Mouse (Mus musculus) G1E-ER4 (cell line): ENCODE results near the gene Ndufb8. TPM values are rescaled to one million over a fixed set of nuclear protein-coding genes. Genes with fewer than 3 reads are reported as not detected.

ENCODE experiments used
- GATA1 ChIP-seq: IDR thresholded peaks from one replicate; pipeline ENCODE4 v1.8.0; 2012; ENCODE audit warnings: low read length, inconsistent platforms
- polyA plus RNA-seq: library from polyadenylated mRNA; stranded (reverse); fragments of >175 nt; gene quantifications from 2 replicates; pipeline ENCODE4 v1.2.3, GENCODE M21; 2012

Ndufb8 gene
- polyA plus RNA-seq, result 300 and 390 TPM in 2 replicates

DNA sequence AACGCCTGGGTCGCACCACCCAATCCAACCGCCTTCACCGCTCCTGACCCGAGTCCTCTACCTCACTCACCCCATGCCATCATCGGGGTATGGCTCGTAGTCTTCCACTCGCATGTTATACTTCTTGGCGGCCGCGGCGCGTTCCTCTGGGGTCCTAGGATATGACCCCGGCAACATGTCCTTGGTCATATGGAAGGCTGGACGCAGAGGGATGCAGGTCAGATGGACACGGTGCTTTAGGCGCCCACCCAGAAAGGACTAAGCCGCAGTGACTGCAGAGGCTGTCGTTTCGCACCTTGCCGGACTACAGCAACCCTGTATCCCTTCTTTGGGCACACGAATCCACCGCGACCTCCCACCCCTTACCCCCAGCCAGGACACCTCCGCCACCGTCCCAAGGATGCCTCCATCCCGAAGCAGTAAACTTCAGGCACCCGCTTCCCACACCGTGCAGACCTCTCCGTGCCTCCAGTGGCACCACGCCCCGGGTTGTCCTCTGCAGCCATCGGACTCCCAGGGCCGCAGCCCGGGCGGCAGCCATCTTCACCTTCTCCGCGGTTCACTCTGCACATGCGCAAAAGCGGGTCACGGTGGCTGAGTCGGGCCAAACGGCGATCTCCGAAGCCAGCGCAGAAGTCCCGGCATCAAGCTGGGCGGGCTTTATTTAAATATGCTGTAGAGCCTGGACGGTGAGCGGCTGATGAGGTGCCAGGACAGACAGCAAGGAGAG is at the start of gene Ndufb8:
Gene Ndufb8 (minus strand): TSS at position 580 of the 730 bp plus-strand sequence.
- no peak for TF ChIP-seq GATA1

DNA sequence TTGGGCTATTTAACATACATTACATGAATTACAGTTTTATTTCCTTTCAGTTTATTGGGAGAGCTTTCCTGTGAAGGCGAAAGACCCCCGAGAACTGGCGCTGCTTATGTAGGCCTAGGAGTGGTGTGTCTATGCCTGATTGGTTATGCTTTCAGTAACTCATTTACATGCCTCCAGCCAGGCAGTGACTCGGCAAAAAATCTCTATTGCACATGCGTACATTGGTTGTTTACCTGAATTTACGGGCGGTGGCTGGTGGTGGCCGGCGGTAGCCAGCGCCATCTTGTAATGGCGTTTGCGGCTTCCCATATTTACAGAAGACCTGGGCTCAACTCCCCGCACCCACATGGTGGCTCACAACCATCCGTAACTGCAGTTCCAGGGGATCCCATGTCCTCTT is 38.9 kb upstream of the Ndufb8 start:
- no peak for TF ChIP-seq GATA1

DNA sequence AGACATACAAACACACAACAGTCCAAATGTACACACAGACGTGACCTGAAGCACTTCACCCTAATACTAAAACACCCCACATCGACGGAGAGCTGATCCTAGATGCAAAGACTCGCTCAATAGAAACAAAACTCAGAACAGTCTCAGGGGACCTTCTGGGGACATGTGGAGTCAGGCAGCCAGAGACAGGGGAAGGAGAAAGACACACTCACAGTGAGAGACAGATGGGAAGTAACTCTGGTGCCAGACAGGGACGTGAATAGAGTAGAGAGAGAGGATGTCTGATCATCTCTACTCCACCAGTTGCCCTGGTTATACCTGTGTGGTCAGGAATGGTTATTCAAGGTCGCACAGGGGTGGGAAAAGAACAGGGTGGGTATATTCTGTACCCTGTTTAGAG is 36.4 kb upstream of the Ndufb8 start:
- TF ChIP-seq GATA1, result no peak

DNA sequence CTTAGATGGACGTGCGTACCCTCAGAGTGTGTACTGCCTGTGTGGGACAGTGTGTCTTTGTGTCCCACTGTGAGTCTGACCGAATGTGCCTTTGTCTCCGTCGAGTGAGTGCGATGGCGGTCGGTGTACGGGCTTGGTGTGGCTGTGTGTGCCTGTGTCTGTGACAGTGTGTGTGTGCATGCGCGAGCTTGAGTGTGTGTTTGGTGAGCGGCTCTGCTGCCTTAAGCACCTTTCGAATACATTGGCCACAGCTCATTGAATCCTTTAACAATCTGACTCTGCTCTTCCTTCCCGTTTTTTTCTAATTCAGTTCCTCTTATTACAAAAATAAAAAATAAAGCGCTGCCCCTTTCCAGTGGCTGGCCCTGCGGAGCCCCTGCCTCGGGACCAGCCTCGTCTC is 35.8 kb upstream of the Ndufb8 start:
- no peak for TF ChIP-seq GATA1

DNA sequence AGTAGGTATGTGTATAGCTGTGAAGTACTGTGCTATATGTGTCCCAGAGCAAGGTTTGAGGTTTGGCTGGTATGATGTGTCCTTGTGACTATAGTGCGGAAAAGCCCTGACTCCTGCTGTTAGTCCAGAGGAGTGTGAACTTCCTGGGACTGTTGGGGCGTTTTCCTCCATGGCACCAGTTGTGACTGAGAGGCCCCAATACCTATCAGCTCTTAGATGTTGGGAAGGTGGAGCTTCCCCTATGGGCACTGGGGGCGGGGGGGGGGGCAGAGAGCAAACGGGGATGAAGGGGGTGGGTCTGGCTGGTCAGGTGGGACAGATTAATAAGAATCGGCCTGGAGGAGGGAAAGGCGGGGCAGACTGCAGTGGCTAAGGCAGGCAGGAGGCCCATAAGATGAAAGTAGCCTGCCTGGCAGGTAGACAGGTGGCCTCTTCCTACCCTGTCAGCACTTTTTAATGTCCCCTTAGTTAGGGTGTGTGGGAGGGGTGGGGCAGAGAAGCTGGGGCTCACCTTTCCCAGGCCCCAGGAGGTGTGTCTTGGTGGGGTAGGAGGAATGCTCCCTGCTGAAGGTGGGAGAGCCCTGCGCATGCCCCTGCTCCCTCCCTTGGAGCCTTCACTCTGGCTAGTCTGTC is 34.5 kb upstream of the Ndufb8 start:
- no peak for TF ChIP-seq GATA1

DNA sequence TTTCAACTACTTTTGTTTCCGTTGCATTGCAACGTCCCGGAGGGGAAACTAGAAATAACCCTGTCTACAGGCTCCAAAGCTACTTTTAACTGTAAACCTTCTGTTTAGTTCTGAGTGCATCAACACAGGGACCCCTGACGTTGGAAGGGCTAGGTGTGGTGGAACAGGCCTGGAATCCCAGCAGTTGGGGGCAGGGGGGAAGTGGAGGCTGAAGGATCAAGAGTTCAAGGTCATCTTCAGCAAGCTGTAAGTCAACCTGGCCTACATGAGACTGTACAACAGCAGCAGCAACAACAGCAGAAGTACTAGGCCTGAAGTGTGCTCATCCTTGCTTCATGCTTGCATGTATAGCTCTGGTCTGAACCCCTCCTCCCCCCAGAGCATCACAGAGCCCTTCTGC is 32.8 kb upstream of the Ndufb8 start:
- TF ChIP-seq GATA1, result no peak

DNA sequence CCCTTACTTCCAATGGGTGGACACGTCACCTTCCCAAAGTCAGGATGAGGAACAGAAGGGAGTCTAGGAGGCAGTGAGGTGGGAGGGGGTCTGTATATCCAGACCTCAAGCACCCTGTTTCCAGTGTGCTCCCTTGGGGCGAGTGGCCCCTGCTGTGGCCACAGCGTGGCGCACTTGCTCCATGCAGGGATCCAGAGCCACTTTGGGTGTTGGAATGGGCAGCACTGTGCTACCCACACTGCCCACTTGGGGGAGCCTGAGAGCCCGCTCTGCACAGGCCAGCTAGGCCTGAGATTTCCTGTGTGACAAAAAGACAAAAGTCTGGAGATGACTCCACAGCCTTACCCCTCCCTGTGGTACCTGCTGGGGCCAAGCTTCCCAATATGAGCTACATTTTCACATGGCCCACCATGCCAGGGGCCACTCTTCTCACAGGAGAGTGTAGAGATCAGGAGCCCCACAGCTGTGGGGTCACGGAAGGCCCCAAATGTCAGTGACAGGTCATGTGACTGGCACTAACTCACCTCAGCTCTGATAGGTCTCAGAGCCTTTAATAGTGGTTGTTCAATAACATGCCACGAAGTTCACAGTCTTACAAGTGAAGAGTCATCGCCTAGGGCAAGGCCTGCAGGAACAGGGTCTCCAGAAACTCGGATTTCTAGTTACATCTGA is 27.5 kb upstream of the Ndufb8 start:
- TF ChIP-seq GATA1, result no peak

DNA sequence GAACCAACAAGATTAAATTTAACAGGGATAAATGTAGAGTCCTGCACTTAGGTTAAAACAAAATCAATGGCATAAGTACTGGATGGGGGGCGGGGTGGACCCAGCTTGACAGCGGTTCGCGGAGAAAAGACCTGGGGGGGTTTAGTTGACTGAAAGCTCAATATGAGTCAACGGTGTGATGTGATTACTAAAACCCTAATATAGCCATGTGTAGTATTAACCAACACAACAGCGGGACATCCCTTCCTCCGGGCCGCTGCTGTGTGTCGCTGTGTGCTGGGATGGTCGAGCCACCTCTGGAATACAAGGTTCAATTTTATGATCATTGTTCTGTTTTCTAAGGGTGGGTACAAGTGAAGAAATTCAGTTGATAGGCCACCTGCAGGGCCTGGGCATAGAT is 26.9 kb upstream of the Ndufb8 start:
- no peak for TF ChIP-seq GATA1

DNA sequence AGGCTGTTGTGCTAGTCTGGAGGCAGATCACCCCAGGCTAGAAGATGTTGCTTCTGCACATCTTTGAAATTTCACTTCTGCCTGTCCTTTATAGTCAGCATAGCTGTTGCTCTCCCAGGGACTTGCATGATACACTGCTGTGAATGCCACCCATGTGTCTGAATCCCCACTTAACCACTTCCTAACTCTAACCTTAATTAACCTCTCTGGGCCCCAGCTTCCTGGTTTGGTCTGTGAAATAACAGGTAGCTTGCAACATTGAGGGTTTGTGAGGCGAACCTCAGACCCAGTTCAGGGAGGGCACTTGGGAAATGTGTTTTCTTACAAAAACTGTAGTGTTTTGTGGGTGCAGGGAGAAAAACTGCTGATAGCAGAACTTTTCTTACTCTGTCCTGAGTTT is 22.8 kb upstream of the Ndufb8 start:
- no peak for TF ChIP-seq GATA1

DNA sequence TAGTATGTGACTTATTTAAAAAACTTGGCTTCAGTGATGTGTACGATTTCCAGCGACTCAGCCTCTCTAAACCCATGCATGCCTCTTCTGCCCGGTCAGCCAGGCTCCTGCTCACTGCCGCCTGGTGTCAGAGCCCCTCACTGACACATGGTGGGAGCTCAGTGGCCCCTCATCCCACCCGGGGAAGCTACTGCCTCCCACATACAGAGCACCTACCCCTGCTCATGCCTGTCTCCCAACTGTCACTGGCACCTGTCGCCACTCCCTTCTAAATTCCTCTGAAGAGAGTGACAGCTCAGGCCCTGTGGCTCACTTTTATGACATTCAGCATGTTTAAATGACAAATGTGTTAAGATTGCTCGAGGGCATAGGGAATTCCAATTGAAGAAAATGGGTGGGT is 21.0 kb upstream of the Ndufb8 start:
- TF ChIP-seq GATA1, result no peak

DNA sequence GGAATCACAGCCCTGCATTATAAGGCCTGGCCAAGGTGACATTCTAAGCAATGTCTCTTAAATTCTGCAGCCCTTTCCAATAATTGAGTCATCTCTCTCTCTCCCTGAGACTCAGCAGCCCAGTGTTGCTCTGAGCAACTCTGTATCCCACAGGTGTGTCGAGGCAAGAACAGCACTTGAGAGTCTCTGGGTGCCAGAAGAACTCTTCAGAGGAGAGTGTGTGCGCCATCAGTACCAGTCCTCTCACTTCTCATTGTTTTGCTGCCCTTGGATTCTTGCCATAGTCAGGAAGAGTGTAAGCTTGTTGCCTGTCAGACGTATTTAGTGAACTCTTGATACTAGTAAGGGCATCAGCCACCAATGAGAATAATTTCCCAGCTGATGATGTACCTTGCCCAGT is 12.5 kb upstream of the Ndufb8 start:
- no peak for TF ChIP-seq GATA1

DNA sequence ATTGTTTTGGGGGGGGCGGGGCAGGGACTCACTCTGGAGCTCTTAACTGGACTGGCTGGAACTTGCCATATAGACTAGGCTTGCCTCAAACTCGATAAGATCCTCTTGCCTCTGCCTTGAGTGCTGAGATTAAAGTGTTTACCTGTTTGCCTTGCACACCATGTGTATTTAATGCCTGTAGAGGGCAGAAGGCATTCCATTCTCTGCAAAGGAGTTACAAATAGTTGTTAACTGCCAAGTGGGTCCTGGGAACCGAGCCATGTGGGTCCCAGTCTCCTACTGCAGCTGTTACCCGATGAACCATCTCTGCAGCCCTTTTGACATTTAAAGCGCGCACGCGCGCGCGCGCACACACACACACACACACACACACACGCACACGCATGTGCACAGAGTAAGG is 8.8 kb upstream of the Ndufb8 start:
- no peak for TF ChIP-seq GATA1

DNA sequence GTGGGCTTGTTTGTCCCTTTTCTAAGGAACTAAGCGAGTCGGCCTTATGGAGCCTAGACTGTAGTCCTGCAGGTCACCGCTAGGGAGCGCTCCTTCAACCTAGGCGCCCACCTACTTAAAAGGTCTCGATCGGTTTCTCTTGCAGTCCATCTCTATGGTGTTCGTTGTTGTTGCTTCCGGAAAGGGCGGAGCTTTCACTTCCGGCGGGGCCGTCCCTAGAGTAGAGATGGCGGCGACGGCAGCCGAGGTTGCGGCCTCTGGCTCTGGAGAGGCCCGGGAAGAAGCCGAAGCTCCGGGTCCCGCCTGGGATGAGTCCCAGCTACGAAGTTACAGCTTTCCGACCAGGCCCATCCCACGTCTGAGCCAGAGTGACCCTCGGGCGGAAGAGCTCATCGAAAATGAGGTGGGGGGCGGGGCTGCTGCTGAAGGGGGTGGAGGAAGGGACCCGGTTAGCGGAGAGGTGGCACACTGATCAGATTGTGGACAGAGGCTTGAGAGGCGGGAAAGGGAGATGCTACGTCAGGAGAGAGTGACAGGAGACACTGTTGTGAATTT is 7.5 kb upstream of the Ndufb8 start, which contains the start of gene Hif1an:
Gene Hif1an (plus strand): TSS at position 199 of the 555 bp plus-strand sequence.
- TF ChIP-seq GATA1, result no peak

DNA sequence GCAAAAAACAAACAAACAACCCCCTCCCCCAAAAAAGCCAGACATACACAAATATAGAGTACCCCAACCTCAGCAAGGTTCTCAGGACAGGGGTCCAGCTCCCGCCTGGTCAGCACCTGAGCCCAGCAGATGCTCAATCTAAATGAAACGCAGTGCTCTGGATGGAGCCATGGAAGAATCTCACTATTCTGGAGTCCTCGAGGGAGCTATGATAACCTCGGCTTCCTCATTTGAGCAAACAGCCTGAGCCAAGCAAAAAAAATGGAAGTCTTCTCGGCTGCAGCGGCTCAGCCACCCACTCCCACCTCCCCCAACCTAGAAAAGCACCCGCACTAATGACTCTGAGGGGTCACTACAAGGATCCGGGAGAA is 765 bp downstream of the Ndufb8 start:
- TF ChIP-seq GATA1, result no peak

DNA sequence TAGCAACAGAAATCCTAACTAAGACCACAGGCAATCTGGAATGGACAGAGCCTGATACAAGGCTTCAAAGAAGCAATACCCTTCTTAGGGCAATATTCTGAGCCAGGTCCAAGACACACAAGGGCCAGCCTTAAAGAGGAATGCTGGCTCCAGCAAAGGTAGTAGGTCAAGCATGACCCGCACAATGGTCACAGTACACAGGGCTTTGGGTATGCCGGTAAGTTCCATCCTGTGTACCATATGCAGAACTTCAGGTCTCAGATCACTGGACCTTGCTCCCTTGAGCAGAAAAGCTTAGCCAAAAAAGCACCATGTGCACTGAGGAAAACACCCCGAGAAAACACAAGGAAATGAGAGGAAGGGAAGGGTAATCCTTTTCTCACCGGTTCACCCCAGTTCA is 2.0 kb downstream of the Ndufb8 start:
- TF ChIP-seq GATA1, result no peak

DNA sequence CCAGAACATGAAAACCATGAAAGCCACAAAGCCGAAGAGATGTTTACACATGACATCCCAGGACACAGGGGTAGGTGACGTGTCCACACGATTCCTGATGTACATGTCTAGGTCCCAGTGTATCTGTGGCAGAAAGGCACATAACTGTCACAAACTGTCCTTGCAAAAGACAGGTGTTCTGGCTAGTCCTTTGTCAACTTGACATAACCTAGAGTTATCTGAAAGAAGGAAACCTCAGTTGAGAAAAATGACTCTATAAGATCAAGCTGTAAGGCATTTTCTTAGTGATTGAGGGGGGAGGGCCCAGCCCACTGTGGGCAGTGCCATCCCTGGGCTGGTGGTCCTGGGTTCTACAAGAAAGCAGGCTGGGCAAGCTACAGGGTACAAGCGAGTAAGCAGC is 2.5 kb downstream of the Ndufb8 start, which contains the start of gene Gm20538:
Gene Gm20538 (minus strand): TSS at position 101 of the 400 bp plus-strand sequence.
- TF ChIP-seq GATA1, result no peak

DNA sequence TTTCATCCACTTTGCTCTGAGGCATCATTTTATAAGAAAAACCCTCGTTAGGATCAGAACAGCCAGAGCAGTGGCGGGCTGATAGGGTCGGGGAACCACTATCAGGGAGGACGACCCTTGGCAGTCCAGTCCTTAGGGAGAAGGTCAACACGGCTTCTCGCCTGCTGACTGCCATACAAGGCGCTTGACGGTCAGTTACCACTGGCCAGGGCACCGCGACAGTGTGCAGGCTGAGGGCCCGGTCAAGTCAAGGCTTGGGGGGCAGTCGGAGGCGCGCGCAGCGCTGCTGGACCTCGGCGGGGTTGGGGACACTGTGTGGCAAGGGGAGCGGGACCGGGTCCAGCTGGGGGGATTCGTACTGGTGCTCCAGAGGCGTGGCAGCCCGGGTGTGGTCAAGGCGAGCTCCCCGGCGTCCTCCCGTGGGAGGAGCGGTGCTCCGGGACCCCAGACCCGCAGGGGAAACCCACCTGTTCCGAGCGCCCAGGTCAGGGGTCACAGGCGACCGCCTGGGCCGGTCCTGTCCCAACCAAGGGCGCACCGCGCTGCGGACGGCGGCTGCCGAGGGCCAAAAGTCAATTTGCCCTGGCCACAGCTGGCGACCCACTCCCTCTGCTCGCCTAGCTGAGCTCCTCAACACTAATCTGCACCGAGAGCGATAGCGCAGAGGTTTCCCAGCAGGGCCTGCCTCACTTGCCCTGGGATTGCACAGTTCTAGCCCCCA is 9.8 kb downstream of the Ndufb8 start, which contains the start of gene Sec31b:
Gene Sec31b (minus strand): TSS at position 544 of the 721 bp plus-strand sequence.
- no peak for TF ChIP-seq GATA1
